Mouse (Mus musculus) adrenal gland, postnatal 25 days (tissue): ENCODE data around the gene Etnk1. TPM values are rescaled to one million over a fixed set of nuclear protein-coding genes. Genes with fewer than 3 reads are reported as not detected.
"Not testable (repeated sequence)": the region's sequence is repeated elsewhere in the genome, so short reads cannot be mapped to it uniquely, and the experiment has no call there.

Source experiments
- DNase-seq: peaks from one replicate; pipeline ENCODE4 v3.0.0; 2021; ENCODE audit warnings: mixed read lengths
- total RNA-seq: library from RNA; stranded (reverse); gene quantifications from 2 replicates; pipeline ENCODE4 v1.2.3, GENCODE M21; 2021

Etnk1 gene
- total RNA-seq, 1 experiment from 2014 or later: 119 TPM

GRCm38 (mm10) chr6:143171781-143172465 lies 4.9 kb downstream of the Etnk1 start:
- DNase-seq: no peak

GRCm38 (mm10) chr6:143172683-143173082 lies 5.7 kb downstream of the Etnk1 start:
- not testable (repeated sequence) for DNase-seq

- DNase-seq: no peak
These were observed 7.2 kb downstream of the Etnk1 start for GRCm38 (mm10) chr6:143174226-143174625.

- peak; percentile 22 for DNase-seq
These were observed 8.1 kb downstream of the Etnk1 start for GRCm38 (mm10) chr6:143174906-143175656.

GRCm38 (mm10) chr6:143176076-143176475 lies 9.1 kb downstream of the Etnk1 start:
- DNase-seq: no peak

GRCm38 (mm10) chr6:143176591-143176990 lies 9.6 kb downstream of the Etnk1 start:
- no peak for DNase-seq

GRCm38 (mm10) chr6:143179181-143179580 lies 12.2 kb downstream of the Etnk1 start:
- no peak for DNase-seq

GRCm38 (mm10) chr6:143179733-143180132 lies 12.7 kb downstream of the Etnk1 start:
- DNase-seq: no peak

GRCm38 (mm10) chr6:143180511-143180910 lies 13.5 kb downstream of the Etnk1 start:
- no peak for DNase-seq

- no peak for DNase-seq
These were observed 17.1 kb downstream of the Etnk1 start for GRCm38 (mm10) chr6:143184099-143184498.

- DNase-seq: no peak
These were observed 17.7 kb downstream of the Etnk1 start for GRCm38 (mm10) chr6:143184745-143185144.

GRCm38 (mm10) chr6:143190838-143191476 lies 23.9 kb downstream of the Etnk1 start:
- no peak for DNase-seq

GRCm38 (mm10) chr6:143191477-143192098 lies 24.6 kb downstream of the Etnk1 start:
- no peak for DNase-seq

GRCm38 (mm10) chr6:143192709-143193108 lies 25.7 kb downstream of the Etnk1 start:
- no peak for DNase-seq

- no peak for DNase-seq
These were observed 26.1 kb downstream of the Etnk1 start for GRCm38 (mm10) chr6:143193166-143193565.

- no peak for DNase-seq
These were observed 26.6 kb downstream of the Etnk1 start for GRCm38 (mm10) chr6:143193641-143194040.

- no peak for DNase-seq
These were observed 30.0 kb downstream of the Etnk1 start for GRCm38 (mm10) chr6:143197053-143197452.

- peak; percentile 66 for DNase-seq
These were observed 31.4 kb downstream of the Etnk1 start for GRCm38 (mm10) chr6:143198421-143198820.

- no peak for DNase-seq
These were observed 36.1 kb downstream of the Etnk1 start for GRCm38 (mm10) chr6:143203097-143203496.

- DNase-seq: no peak
These were observed 41.9 kb downstream of the Etnk1 start for GRCm38 (mm10) chr6:143208880-143209279.

- no peak for DNase-seq
These were observed 45.7 kb downstream of the Etnk1 start for GRCm38 (mm10) chr6:143212766-143213165.

- DNase-seq: no peak
These were observed 46.4 kb downstream of the Etnk1 start for GRCm38 (mm10) chr6:143213461-143213860.

- DNase-seq: no peak
These were observed 49.2 kb downstream of the Etnk1 start for GRCm38 (mm10) chr6:143216221-143216620.
